Mouse (Mus musculus): ENCODE measurements around the gene Col27a1. TPM values are rescaled to one million over a fixed set of nuclear protein-coding genes. Genes with fewer than 3 reads are reported as not detected.

Gene Col27a1
- total RNA-seq, 2 experiments from 2014 or later: 3.9 to 5.4 TPM

DNA sequence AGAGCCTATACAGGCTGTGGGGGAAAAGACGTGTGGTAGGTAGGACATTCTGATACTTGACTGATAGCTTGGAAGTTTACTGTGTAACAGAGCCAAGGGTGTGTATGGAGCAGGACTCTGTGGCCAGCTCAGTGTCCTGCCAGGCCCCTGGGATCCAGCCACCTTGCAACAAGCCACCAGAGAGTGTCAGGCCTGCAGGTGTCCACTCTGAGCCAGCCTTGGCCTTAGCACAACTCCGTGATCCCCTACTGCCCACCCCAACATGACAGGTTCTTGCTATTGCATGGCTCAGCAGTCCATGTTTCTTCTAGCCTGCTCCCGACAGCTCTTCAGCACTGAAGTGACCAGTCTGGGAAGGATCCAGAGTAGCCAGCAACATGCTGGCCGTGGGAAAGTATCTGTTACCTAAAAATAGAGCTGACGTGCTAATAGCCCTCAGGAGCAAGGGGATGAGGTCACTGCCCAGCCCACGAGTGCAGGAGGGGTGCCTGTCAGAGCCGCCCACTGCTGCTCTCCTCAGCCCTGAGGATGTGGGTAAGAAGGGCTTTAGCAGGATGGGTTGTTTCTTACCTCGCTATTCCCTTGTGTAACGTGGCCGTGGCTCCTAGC lies 96.5 kb downstream of the Col27a1 start:
- no peak for DNase-seq

DNA sequence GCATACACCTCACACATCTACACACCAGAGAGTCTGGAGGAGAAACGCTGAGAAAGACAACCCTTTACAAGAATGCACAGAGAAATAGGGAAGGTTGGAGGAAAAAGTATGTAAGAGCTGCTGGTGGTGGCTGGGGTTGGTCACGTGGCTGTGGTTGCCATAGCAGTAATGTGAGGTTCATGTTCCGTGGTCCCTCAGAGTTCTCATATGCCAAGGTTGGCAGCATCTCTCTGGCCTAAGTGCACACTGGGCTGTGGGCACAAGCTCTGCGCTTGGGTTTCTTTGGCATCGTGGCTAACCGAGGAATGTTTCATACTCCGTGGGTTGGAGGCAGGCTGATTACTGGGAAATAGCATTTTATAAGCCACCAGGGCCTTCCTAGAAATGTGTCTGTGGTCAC lies 97.6 kb downstream of the Col27a1 start:
- no peak for DNase-seq

DNA sequence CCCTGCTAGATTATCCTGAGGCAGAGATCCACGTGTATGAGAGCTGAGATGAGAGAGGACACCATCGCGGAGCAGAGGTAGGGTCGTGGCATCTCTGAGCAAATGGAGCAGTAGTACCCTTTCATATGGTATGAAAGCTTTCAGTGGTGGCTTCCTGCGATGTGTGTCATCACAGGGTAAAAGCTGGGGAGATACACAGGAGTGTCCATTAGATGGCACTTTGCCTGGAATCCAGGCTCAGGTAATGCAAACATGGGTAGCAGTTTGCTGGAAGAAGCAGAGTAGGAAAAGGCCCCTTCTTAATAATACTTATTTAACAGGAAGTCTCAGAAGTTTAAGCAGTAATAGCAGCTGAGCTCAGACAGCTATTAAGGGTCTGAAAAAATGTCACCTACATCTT lies 100.3 kb downstream of the Col27a1 start:
- DNase-seq: no peak

DNA sequence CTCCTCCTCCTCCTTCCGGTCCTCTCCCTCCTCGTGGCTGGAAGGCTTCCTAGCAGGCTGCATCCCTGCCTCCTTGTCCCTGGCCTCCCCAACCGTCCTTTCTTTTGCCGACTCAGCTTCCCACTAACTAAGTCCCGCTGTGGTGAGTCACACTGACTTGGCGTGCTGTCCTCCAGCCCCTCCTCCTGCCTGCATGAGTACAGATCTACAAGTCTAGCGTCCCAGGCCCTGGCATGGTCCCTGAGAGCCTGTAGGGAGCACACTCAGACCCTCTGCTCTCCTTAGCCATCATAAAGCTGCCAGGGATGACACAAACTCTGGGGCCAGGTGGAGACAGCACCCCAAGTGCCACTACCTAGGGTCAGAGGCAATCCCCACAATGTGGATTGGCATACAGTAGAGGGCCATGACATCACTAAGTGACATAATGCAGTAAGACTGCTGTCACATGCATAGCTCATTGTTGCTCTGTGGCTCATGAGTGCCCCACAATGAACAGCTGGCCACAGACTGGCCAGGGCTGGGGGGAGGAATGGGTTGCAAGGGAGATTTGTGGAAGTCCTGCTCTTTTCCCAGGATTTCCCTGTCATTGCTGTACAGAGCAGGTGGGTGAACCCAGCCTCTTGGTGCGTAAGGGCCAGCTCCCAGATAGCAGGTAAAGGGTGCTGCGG lies 102.4 kb downstream of the Col27a1 start:
- no peak for DNase-seq

DNA sequence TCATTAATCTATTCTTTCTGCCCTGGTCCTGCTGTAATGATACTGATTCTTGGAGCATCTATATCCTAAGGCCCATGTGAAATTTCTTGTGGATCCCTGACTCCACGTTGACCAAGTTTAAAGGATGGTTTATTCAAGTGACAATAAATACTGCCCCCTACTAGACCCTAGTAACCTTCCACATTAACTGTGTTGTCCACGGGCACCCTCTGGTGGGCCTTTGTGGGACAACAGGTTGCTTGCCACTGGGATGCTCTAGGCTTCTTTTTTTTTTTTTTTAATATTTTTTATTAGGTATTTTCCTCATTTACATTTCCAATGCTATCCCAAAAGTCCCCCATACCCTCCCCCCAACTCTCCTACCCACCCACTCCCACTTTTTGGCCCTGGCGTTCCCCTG lies 105.8 kb downstream of the Col27a1 start:
- DNase-seq: peak; percentile 43 to 53

DNA sequence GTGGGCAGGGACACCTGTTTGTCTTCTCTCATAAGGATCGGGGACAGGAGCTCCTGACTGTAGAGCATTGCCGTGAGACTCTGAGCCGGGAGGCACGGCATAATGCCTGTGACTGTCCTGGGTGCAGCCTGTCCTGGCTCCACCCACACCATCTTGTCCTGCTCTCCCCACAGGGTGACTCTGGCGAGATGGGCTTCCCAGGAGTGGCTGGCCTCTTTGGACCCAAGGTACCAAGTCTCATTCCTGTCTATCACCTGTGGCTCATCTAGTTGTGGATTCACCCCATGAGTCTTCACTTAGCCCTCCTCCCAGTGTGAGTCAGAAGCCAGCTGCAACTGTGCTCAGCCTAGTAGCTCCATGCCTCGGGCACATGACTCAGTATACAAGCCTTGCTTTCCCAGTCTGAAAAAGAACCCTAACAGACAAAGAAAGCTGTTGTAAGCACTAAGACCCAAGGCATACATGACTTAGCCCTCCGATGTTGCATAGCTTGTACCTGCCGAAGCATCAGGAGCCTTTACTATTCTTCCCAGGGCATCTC lies 109.5 kb downstream of the Col27a1 start:
- DNase-seq: no peak

DNA sequence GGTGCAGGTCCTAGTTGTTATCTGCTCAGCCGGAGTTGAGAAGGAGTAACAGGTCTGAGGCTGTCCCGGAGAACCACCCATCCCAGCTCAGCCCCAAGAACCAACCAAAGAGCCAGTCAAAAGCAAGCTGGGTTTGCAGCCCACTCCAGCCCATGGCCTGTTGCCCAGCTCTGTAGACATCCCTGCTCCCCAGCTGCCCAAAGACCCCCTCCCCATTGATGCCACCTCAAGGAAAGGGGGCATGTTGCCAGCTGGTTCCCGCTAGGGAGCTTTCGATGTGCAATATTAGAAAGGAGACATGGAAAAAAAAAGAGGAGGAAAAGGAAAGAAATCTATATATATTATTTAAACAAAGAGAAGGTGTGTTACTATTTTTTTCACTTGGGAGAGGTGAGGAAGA lies 119.6 kb downstream of the Col27a1 start:
- DNase-seq: no peak

DNA sequence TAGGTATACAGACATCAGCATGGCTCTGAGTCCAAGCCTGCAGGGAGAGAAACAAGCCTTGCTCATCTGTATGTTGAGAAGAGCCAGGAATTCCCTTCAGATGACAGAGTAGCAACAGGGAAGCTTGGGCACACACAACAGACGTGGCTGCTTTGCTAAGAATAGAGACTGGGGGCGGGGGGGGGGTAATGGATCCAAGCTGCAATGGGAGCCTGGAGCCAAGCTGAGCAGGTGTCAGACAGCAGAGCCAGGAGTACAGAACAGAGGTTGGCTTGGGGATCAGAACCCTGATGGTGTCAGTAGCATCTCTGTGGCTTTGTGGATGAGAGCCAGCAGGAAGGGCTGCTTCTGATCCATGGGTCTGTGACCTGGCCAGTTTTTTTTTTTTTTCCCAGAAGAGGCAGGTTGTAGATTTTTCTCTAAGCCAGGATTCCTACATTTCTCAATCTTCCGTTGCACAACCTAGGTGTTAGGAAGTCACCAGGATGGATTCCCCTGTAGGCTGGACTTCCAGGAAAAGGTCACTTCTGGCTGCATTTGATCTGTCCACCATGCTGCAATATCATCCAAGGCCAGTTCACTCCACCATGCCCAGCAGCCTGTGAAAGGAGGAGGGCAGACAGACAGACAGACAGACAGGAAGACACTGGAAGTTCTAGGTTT lies 124.7 kb downstream of the Col27a1 start:
- DNase-seq: no peak

DNA sequence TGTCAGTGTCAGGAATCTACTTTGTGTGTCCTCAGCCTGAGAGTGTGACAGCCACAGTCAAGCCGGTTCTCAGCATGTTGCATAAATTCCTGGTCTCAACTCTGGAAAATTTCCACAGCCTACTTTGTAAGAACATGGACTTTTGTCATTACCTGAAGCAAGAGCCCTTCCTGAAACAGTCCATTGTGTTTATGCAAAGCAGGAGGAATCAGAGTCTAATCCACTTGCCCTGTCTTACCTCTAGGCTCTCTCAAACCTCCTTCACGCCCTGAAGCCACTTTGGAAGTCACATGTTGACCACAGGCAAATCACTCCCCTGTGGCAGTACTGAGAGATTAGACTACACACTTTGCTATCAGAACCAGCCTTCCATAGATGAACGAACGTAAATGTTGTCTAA lies 128.7 kb downstream of the Col27a1 start:
- no peak for DNase-seq

DNA sequence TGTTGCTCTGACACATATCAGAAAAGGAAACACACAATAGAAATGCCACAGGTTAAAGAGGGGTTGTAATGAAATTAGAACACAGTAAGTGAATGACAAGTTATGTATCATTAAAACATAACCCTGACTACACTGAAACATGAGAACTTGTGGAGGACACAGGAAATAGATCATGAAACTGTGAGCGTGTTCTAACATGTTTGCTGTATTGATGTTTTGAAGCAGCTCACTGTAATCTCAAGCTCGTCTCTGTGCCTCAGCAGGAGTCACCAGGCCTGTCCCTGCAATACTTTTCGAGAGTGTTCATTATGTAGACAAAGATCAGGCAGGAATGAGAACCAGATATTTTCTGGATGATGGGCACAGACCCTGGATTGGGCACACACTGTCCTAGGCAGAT lies 129.8 kb downstream of the Col27a1 start:
- no peak for DNase-seq

DNA sequence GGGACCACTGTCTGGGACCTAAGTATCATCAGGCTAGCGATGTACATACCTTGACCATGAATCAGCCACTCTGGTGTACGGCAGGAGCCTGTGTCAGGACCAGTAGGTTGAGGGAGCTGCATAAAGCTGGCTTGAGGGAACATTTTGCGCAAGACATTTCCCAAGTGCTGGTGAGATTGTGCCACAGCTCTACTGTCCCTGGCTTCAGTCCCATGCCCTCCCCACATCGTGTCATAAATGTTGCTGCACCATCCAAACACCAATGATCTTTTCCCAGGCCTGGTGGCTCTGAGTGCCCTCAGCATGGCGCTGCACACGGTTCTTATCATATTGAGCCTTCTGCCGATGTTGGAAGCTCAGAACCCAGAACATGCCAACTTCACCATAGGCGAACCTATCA lies 130.5 kb downstream of the Col27a1 start, which contains the start of gene Orm1:
TSS of gene Orm1 (plus strand) at position 266 of the 400 bp plus-strand sequence.
- no peak for DNase-seq

DNA sequence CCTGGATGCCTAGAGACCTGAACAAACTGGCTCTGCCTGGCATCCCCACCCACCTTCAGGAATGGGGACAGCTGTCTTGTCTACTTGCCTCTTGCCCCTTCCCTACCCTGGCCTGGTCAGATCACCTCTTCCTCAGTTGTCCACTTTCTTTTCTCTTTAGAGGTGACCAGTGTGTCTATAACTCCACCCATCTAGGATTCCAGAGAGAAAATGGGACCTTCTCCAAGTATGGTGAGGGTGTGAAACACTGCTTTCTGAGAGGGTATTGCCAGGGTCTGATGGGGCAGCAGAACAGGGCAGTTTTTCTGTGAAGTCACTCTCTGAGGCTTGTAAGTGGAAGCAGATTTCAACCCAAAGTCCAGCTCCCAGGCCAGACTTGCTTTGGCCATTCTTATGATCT lies 131.5 kb downstream of the Col27a1 start:
- DNase-seq: no peak

DNA sequence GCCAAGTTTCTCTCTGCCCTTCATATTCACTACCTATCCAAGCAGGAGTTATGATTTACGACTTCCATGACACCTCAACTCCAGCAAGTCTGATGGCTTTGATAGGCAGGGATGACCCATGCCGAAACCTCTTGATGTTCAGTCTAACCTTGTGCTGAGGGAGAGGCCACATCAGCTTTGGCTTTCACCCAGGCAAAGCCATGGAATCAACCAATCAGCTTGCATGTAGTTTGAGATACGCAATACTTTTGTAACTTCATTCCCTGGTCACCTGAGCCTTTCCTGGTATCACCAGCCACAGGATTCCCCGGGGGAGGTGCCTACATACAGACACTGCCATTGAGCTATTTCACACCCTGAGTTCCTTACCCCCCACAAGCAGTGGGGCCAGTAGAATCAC lies 132.9 kb downstream of the Col27a1 start:
- no peak for DNase-seq

DNA sequence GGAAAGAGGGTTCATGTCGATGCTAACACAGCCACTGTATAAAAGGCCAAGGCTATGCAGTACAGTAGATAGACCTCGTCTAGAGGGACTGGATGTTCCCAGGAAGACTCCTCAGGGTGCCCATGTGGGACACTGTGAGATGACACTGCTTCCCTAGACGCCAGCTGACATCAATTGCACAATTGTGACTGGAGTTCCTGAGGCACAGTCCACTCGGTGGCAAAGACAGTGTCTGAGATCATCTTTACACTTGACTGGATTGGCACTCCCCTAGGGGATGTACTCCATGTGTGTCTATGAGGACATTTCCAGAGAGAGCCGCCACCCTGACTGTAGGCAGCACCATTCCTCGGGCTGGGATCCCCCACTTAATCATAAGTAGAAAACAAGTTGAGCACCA lies 134.7 kb downstream of the Col27a1 start:
- DNase-seq: no peak

DNA sequence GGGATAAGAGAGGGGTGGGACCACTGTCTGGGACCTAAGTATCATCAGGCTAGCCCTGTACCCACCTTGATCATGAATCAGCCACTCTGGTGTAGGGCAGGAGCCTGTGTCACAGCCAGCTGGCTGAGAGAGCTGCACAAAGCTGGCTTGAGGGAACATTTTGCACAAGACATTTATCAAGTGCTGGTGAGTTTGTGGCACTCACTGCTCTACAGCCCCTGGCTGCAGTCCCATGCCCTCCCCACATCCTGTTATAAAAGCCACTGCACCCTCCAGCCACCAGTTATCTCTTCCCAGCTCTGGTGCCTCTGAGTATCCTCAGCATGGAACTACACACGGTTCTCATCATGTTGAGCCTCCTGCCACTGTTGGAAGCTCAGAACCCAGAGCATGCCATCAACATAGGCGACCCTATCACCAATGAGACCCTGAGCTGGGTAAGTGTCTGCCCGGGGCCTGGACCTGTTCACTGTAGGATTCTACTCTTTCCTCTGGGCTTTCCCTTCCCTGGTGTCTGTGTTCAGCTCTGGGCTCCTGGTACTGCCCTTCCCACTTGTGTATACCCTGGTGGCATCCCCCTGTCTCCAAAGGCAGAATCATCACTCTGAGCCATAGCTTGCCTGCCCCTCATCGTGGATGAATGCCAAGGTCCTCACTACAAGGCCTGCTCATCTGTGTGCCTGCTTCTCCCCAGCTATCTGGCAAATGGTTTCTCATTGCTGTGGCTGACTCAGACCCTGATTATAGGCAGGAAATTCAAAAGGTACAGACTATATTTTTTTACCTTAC lies 142.3 kb downstream of the Col27a1 start, which contains the start of gene Orm3:
TSS of gene Orm3 (plus strand) at position 286 of the 789 bp plus-strand sequence.
- no peak for DNase-seq

DNA sequence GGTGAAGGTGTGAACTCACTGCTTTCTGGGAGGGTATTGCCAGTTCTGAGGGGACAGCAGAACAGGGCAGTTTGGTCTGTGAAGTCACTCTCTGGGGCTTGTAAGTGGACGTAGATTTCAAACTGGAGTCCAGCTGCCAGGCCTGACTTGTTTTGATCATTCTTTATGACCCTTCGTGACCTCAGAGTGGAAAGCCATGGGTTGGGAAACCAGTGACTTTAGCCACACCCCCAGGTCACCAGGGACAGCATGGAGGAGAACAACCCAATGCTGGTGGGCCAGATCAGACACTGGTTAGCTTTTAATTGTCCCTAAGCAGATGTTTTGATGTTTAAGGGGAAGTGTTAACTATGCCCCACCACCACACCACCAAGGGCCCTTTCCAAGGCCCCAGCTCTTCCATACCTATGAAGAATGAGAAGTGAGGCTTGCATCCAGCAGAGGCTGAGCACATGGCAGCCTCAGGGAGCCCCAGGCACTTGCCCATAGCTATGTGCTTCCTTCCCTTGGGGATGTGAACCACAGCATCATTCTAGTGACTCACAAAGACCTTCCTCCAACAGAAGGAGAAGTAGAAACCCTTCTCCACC lies 143.3 kb downstream of the Col27a1 start:
- no peak for DNase-seq

DNA sequence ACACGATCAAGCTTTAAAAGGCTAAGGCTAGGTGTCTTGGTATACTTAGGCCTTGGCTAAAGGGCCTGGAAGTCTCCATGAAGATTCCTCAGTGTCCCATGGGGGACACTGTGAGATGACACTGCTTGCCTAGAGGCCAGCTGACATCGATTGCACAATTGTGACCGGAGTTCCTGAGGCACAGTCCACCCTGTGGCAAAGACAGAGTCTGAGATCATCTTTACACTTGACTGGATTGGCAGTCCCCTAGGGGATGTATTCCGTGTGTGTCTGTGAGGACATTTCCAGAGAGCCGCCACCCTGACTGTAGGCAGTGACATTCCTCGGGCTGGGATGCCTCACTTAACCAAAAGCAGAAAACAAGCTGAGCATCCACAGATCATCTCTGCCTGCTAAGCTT lies 146.1 kb downstream of the Col27a1 start:
- DNase-seq: no peak

DNA sequence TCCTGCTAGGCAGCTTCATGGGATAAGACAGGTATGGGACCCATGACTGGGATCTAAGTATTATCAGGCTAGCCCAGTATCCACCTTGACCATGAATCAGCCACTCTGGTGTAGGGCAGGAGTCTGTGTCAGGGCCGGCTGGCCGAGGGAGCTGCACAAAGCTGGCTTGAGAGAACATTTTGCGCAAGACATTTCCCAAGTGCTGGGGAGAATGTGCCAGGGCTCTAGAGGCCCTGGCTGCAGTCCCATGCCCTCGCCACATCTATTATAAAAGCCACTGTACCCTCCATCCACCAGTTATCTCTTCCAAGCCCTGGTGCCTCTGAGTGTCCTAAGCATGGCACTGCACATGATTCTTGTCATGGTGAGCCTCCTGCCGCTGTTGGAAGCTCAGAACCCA lies 148.3 kb downstream of the Col27a1 start, which contains the start of gene Orm2:
TSS of gene Orm2 (plus strand) at position 300 of the 400 bp plus-strand sequence.
- DNase-seq: no peak

DNA sequence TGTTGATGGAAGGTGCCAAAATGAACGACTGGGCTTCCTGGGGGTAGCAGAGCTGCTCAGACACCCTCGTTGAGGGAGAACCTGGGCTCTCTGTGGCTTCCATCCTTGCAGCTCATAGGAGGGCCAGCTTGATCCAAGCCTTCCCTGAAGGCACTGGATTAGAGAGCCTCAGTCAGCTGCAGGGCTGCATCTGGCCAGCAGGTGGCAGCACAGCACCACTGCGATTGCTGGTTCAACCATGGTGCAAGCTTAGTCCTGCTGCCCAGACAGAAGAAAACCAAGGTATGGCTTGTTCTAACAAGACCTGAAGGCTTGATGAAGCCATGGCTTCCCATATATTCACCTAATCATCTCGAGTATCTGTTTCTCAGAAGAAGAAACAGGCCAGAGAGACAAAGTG lies 154.8 kb downstream of the Col27a1 start:
- DNase-seq: peak; percentile 85 to 86

DNA sequence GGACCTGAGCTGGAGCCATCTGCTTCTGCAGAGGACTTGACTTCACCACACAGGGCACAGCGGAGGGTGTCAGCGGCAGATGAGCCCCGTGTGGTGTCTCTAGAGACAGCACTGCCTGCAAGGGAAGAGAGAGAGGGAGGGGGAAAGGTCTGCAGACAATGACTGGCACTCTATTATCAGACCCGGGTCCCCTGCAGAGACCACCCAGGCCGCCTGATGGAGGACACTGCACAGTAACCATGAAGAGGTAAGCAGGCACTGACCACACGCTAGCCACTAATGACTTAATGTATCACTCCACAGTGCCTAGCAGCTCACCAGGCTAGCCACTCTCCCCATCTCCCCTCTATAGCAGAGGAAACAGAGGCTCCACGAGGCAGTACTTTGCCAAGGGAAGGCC lies 157.1 kb downstream of the Col27a1 start:
- DNase-seq: no peak

DNA sequence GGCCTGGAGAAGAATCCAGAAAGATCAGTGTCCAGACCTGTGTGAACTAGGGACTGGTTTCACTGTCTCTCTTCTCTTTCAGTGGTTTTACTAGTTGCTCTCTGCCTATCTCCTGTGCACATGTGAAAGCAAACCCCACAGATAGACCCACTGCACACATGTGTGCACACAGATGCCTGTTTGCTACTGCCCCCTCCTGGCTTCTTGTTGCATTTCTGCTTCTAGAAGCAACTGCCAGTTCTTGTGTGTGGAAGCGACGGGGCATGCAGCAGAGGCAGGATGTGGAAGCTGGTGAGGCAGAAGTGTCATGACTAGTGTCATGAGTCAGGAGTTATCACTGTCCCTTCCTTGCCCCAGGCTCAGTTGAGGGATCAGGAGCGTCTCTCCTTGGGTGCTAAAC lies 158.1 kb downstream of the Col27a1 start:
- DNase-seq: no peak

DNA sequence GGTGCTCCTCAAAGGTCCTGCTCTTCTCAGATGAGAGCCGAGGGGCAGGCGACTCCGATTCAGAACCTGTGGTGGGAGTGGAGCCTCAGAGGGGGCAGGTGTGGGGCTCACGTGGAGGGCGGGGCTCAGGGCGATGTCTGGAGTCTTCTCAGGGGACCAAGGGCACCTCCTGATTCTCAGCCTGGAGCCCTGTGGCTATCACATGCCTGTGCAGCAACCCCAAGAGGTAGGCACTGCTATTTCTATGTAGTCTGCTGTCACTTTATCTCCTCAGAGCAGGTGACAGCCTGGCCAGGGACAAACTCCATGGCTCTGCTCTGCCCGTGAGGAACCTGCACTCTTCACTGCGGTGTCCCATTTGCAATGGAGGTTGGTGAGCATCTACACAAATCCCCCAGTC lies 159.6 kb downstream of the Col27a1 start:
- DNase-seq: no peak

Measured in layer of hippocampus, postnatal 36 days (tissue).